Mouse (Mus musculus): Measurements from ENCODE around the gene Zfp664.

The Zfp664 gene

DNA sequence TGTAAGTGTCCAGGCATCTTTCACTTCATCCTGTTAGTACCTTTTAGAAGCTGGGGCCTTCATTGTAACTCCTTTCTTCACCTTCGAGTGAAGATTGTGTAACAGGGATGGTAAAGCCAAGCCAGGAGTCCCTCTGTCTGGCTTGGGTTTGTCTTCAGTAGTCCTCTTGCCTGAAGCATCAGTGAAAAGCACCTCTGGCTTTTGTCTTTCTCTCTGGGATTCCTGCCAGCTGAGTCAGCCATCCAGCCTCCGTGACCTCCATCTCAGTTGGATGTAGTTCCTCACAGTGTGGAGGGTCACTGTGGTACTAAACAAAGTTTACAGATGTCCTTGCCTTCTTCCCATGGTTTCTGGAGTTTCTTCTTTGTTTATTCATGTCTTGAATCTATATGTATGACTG is 9.5 kb downstream of the Zfp664 start:
- DNase-seq (ENCODE audit: low spot score), result no peak

DNA sequence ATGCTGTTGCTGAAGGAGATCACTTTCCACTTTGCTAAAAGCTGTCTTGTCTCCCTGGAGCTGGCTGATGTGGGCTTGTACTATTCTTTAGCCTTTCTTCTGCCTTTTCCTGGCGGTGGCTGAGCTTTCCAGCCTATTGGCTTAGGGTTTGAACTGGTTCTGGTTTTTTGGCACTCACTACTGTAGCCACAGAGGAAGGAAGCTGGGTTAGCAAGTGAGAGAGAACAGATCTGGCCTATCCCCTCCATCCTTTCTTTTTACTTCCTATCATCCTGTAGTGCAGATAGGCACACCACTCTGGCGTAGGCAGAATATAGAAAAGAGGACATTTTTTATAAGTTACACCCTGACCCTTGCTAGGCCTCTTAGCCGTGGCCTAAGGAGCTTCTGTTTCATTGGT is 10.6 kb downstream of the Zfp664 start:
- no peak for DNase-seq (ENCODE audit: low spot score)

- DNase-seq (ENCODE audit: low spot score), result no peak
Observed at GRCm38 (mm10) chr5:124873890-124874601, 11.6 kb downstream of the Zfp664 start.

DNA sequence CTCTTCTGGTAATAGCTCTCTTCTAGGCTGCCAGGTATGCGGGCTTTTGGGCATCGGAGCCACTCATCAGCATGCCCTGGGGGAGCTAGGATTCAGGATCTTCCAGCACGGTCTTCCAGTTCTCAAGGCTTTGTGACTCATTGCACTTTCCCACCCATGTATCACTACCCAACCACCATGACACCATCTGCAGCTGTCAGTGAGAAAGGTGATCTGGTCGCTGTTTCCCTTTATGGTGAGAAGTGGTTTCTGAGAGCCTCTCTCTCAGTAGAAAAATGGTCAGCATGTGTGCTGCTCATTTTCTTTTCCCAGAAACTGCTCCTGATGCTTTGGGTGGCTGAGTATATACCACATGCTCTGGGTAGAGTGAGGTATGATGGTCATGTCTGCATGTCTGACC is 16.8 kb downstream of the Zfp664 start:
- no peak for DNase-seq (ENCODE audit: low spot score)

- DNase-seq (ENCODE audit: low spot score), result no peak
Observed at GRCm38 (mm10) chr5:124879801-124880200, 17.3 kb downstream of the Zfp664 start.

DNA sequence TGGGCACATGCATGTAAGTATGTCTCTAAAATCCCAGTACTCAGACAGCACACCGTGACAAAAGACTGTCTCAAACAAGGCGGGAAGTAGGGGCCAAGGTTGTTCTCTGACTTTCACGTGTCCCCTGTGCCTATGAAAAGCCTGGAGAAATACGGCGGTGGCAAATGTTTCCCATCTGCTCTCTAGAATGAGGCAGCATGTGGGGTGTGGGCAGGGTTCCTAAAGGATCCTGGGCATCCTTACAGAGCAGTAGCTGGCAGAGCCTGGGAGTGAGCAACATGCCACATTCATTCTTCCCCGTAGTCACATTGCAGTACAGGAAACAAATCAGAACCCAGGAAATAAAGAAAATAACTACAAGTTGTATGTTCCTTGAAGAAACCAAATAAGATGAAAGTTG is 21.4 kb downstream of the Zfp664 start:
- DNase-seq (ENCODE audit: low spot score), result no peak

- no peak for DNase-seq (ENCODE audit: low spot score)
Observed at GRCm38 (mm10) chr5:124888661-124889060, 26.2 kb downstream of the Zfp664 start.

GRCm38 (mm10) chr5:124891921-124892370 is 29.5 kb downstream of the Zfp664 start:
- DNase-seq (ENCODE audit: low spot score), result no peak

DNA sequence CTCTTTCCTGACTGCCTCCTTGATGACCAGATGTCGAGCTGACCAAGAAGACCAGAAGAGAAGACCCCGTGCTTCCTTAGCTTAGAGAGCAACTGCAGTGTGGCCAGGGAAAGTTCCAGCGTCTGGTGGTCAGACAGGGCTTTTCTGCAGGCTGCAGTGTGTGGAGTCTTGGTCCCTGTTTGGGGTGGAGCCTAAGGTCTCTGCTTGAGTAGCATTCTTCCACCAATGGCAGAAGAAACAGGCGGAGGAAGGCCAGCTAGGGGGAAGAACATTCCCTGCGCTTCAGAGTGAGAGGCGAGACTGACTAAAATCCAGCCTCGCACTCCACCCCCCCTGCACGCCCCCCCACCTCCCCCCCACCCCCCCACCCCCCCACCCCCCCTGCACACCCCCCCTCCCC is 33.6 kb downstream of the Zfp664 start:
- peak; percentile 43 for DNase-seq (ENCODE audit: low spot score)

DNA sequence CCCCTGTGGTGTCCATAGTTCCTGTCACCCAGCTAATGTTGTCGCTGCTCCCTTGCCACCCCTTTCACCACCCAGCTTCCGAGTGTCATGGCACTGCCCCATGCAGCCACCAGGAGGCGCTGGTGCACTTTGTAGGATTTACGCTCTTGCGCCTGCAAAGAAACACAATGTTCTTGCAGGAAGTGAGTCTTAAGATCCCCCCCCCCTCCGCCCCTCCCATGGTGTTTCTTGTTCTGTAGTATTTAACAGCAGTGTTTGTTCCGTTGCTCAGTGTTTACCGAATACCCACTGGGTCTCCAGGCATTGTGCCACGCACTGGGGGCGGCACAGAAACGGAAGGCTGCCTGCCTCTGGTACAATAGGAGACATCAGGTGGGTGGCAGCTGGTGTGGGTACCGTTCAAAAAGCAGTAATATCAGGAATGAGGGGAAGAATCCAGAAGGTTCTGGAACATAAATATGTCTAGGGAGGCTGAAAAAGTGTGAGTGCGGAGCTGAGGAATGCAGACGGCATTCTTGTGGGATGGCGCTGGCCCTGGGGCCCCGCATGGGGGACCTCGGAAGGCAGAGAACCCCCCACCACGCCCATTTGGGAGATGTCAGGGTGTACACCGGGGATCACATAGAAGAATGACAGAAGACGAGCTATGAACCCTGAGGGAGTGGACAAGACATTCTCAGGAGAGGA is 37.6 kb downstream of the Zfp664 start:
- DNase-seq (ENCODE audit: low spot score), result peak; percentile 89

DNA sequence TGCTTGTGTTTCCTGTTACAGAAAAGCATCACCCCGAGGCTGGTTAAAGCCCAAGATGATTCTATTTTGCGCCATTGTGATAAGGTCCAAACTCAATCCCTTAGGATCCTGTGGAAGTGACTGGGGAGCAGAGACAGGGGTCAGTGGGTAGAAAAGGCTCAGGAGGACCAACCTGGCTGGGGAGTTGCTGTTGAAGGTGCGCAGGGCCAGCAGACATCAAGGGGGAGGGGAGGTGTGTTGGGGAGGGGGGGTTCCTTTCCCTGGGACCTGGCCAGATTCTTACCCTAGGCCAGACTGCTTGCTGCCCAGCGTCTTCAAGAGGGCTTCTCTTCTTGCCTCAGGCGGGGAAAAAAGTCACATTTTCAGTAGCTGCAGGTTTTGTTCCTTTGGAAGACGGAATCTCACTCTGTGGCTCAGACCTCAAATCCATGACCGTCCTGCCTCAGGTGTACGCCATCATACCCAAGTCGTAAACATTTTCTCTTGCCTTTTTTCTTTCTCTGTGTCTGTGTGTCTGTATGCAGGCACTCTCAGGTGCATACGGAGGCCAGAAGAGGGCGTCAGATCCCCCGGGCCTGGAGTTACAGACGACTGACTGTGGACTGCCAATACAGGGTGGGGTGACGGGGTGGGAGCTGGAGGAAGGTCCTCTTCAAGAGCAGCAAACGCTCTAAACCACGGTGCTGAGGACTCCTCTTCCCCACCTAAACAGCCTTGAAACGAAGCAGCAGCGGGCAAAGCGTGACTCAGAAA is 38.4 kb downstream of the Zfp664 start:
- no peak for DNase-seq (ENCODE audit: low spot score)

- DNase-seq (ENCODE audit: low spot score), result no peak
Observed at GRCm38 (mm10) chr5:124901675-124902074, 39.2 kb downstream of the Zfp664 start.

DNA sequence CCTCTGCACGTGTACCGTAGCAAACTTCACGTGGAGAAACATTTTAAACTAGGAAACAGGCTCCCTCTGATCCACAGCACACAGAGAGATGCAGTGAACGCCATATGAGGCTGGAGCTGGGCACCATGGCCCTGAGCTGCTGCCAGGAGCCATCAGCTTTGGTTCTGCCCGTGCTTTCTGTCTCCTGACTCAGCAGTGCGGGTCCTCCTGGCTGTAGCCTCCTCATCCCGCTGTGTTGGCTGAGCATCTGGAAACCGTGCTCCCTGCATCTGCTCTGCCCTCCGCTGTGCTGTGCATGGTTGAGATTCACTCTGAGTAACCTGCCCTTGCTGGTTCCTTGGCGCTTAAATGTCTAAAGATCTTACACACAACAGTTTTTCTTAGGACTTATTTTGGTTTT is 39.7 kb downstream of the Zfp664 start:
- DNase-seq (ENCODE audit: low spot score), result no peak

GRCm38 (mm10) chr5:124903852-124904251 is 41.4 kb downstream of the Zfp664 start:
- DNase-seq (ENCODE audit: low spot score), result no peak

DNA sequence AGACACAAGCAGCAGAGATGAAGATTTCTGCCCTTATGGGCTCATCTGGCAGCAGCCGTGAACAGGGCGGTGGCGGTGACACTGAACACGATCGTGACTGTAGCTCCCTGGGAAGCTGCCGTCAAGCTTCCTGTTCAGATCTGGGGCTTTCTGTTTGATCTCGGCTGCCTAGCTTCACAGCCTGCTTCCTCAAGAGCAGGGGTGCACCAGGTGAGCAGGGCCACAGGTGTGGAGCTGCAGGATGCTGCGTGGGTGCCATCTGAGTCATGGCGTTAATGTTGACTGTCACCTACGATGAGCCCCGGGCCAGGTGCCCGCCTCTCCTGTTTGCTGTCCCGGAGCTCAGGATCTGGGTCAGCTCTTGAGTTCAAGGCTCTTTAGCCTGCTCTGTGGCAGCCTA is 44.4 kb downstream of the Zfp664 start:
- DNase-seq (ENCODE audit: low spot score), result no peak

- peak; percentile 92 for DNase-seq (ENCODE audit: low spot score)
Observed at GRCm38 (mm10) chr5:124908860-124909259, 46.4 kb downstream of the Zfp664 start.

GRCm38 (mm10) chr5:124912276-124912675 is 49.8 kb downstream of the Zfp664 start:
- DNase-seq (ENCODE audit: low spot score), result no peak

- DNase-seq (ENCODE audit: low spot score), result no peak
Observed at GRCm38 (mm10) chr5:124912946-124913933, 50.7 kb downstream of the Zfp664 start.

- DNase-seq (ENCODE audit: low spot score), result no peak
Observed at GRCm38 (mm10) chr5:124919798-124920197, 57.3 kb downstream of the Zfp664 start.

DNA sequence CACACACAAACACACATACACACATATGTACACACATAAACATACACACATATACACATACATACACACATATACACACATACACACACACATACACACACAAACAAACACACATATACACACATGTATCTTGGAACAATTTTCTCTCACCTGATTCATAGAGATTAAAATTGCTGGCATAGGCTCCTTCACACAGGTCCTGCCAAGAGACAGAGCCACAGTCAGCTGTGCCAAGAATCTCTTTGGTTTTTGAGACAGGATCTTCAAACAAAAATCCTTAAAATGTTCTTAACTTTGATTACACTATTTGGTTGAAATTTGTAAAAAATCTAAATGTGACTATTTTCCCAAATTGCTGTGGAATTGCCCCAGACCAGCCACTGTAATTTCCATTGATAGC is 58.9 kb downstream of the Zfp664 start:
- no peak for DNase-seq (ENCODE audit: low spot score)
